Mouse (Mus musculus) gastrocnemius, postnatal 4 days (tissue): ENCODE data around the gene Atf1. TPM values are rescaled to one million over a fixed set of nuclear protein-coding genes. Genes with fewer than 3 reads are reported as not detected.

Source experiments
- DNase-seq, 2 experiments: peaks; one replicate each; pipeline ENCODE4 v3.0.0; 2021 to 2022; ENCODE audit warnings: low spot score in 2 of 2, mixed read lengths in 2 of 2
- long read RNA-seq, 2 experiments: library from polyadenylated mRNA; stranded (forward); transcript quantifications; one replicate each; pipeline ENCODE4 v2.0.0; 2021
- total RNA-seq, 2 experiments: library from RNA; stranded (reverse); gene quantifications; 2 replicates each; pipeline ENCODE4 v1.2.3; 2021

Atf1 gene
- 10 to 100 TPM; 66.1 to 68.7 TPM for total RNA-seq
- long read RNA-seq, experiment 1, transcript Atf1-201 (7 exons, 2,365 nt) = major isoform, 14 of 14 reads
- long read RNA-seq, experiment 1, partial matches to known transcripts = 0 of 14 reads
- long read RNA-seq, experiment 1, other reads (novel, unspliced or antisense) = 0 of 14 reads
- long read RNA-seq, experiment 2, transcript Atf1-201 (7 exons, 2,365 nt) = major isoform, 13 of 19 reads
- long read RNA-seq, experiment 2, partial matches to known transcripts = 1 of 19 reads
- long read RNA-seq, experiment 2, other reads (novel, unspliced or antisense) = 5 of 19 reads

DNA sequence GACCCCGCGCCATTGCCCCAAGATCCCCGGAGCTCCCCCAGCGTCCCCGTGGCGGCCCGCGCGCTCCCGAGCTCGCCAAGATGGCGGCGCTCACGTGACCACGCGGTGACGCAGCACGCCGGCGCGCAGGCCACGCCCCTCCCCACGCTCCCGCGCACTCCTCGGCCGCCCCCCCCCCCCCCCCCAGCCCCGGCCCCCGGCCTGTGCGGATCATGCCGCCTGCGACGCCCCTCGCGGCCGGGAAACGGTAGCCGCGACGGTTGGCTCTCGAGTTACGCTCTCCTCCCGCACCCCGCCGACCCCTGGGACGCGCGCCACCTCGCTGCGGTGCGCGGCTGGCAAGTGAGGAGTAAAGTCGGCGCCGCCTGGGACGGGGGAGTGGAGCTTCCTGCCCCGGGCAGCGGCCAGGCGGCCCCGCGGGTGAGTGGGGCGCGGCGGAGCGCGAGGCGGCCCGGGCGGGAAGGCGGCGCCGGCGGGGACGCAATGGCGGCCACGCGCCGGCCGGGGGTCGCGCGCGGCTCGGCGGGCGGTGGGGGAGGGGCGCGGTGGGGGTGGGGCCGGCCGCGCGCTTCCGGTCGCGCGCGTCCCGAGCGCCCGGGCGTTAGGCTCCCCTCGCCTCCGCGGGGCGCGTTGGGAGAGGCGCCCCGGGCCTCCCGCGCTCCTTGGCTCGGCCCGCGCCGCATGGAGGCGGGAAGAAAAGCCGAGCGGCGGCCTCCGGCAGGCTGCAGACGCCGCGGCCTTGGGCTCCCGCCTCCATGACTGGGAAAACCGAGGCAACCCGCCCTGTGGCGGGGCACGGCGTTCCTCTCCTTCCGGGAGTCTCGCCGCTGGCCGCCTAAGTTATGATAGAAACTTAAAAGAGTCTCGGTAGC lies at the start of gene Atf1:
Gene Atf1 (plus strand): TSS at position 157 of the 872 bp plus-strand sequence.
- peak; percentile 94 to 95 for DNase-seq

GRCm38 (mm10) chr15:100178487-100178886 lies 49.1 kb upstream of the Atf1 start:
- no peak for DNase-seq

DNA sequence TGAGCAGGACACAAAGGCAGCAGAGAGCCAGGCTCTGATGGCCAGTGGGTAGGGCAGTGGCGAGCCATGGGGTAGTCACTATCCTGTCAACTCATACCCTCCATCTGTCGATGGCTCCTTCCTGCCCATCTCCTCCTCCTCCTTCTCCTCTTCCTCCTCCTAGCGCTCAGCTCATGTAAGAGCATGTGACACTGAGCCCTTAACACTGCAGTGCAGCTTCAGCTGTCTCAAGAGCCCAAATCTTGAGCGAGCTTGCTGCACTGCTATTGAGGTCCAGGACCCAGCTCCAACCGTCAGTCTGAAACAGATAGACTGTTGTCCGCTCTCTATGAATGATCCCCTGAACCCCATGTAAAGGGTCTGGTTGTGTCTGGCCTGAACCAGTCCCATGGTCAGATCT lies 47.9 kb upstream of the Atf1 start:
- DNase-seq = no peak

- DNase-seq = no peak
Measured at GRCm38 (mm10) chr15:100180221-100180620, 47.4 kb upstream of the Atf1 start.

GRCm38 (mm10) chr15:100181841-100182240 lies 45.8 kb upstream of the Atf1 start:
- DNase-seq = no peak

GRCm38 (mm10) chr15:100182526-100183280 lies 44.9 kb upstream of the Atf1 start:
- no peak for DNase-seq

- DNase-seq = no peak
Measured at GRCm38 (mm10) chr15:100183510-100183909, 44.1 kb upstream of the Atf1 start.

DNA sequence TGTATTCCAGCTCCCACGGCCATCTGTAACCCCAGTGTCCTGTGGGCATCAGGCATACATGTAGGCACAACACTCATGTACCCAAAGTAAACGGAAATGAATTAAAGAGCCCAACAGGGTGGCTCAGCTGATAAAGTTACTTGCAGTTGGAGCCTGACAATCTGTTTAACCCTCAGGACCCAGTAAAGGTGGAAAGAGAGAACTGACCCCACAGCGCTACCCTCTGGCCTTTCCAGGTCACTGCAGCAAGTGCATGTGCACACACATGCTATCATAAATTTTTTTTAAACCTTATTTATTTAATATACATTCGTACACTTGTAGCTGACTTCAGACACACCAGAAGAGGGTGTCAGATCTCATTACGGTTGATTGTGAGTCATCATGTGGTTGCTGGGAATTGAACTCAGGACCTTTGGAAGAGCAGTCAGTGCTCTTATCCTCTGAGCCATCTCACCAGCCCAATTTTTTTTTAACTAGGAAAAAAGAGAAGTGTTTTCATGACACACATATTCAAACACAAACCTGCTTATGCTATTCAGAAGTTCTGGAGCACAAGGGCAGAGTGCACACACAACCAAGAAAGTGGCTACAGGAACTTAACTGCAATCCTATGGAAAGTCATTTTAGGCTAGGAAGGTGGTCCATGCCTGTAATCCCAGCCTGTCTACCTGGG lies 42.7 kb upstream of the Atf1 start:
- no peak for DNase-seq

DNA sequence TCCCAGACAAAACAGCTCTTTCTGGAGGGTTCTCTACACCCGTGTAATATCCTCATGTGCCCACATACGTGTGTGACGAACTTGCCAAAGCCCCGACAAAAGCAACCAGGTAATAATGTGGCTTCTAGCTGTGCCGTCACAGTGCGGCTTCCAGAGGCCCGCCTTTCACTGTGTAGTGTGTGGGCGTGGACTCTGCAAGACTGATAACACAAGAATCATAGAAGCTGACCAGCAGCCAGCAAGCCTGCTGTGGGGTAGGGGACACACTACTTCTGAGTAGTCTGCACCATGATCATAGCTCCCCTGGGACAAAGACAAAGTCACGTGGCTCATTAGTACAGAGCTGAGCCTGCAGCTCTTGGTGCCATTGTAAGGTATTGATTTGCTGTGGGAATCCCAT lies 41.4 kb upstream of the Atf1 start:
- no peak for DNase-seq

DNA sequence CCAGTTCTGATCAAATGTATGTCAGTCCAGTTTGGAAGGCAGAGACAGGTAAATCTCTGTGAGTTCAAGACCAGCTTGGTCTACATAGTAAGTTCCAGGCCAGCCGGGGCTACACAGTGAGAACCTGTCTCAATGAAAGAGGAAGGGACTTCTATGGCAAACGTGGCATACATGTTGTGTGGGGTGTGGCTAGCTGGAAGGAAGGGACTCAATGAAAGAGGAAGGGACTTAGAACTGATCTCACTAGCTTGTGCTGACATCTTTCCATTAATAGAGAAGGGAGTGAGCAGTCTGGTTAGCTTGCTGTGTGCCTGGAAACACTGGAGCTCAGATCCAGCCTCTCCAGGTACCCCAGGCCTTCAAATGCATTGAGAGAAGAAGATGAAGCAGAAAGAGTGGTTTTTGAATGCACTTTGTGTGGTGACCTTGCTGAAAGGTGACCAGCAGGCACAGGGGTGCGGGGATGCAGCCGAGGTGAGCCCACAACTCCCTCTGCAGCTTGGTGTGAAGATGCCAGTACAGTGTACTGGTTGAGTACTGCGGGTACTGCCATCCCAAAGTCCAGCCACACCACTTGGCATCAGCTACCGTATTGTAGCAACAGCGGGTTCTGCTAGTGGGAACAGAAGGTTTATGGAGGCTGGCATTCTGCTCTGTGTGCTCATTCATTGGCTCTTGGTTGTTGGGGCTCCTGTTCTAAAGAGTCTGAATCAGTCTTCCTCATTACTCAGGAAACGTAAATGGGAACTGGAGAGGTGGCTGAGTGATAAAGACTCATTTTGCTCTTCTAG lies 40.5 kb upstream of the Atf1 start:
- DNase-seq = no peak

DNA sequence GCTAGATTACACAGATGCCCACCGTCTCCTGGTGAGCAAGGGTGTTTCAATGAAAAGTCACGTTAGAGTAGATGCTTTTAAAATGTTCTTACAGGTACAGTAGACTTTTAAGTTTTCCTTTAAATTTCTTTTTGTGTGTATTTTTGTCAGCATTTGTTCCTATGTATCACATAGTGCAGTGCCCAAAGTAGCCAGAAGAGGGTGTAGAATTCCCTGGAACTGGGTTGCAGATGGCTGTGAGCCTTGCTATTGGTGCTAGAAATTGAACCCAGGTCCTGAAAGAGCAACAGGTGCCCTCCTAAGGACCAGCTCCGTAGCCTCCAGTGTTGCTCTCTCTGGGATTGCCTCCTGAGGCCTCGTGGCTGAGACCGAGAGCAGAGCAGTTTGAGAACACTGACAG lies 39.1 kb upstream of the Atf1 start:
- no peak for DNase-seq

GRCm38 (mm10) chr15:100188962-100189404 lies 38.6 kb upstream of the Atf1 start:
- DNase-seq = no peak

GRCm38 (mm10) chr15:100190083-100190482 lies 37.5 kb upstream of the Atf1 start:
- no peak for DNase-seq

GRCm38 (mm10) chr15:100198983-100199745 lies 28.5 kb upstream of the Atf1 start:
- DNase-seq = peak; percentile 31 to 33

DNA sequence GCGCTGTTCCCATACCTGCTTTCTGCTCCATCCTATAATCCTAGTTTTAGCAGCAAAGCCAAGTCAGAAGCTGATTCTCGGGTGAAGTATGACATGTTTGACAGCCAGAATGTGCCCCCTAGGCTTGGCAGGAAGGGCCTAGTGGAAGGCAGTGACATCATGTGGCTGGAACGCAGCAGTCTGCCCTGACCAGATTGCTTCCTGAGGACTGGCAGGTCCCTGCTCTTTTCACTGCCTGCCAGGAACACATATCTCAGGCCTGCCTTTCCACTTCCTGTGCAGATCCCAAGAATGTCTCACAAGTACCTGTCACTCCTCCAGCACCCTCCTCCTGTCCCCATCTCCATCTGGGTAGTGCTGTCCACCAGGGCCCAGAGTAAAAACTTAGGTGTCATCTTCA lies 27.8 kb upstream of the Atf1 start:
- DNase-seq = peak in 1 of 2 experiments; percentile 31

DNA sequence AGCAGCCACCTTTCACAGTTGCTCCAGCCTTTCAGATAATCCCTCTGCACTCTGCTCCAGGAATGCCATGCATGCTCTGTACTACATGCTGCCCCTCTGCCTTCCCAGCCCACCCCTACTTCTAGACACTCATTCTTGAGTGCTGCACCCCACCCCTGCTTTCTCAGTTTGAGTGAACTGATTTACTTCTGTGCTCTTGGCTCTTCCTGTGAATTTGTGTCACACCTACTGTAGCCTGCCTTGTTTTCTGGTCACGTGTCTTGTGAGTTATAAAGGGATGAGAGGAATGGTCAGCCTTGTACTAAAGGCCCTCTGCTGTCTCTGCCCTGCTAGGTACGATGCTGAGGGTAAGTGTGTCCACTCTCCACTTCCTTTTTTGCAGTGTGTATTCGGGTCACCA lies 25.8 kb upstream of the Atf1 start:
- no peak for DNase-seq

DNA sequence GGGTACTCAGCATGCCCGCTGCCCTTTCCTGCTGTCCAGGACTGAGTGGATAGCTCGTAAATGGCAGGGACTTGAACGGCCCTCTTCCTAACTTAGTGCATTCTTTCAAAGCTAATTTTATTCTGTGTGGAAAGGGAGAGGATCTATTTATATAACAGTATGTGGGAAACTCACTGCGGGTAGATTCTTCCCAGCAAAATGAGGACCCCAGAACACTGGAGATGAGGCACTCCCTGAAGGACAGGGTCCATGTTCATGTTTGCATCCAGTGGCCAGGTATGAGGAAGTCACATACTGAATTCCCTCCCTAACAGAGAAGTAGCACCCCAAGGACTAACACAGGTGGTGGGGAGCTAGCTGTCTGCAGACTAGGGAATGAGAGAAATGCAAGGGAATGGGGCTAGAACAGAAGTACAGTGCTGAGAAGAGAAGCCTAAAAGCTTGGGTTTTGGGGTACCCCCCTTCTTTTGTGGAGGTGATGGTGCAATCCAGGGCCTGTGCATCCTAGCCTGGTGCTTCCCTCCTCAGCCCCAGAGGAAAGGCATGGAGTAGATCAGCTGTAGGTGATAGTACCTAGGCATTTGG lies 25.1 kb upstream of the Atf1 start:
- no peak for DNase-seq

DNA sequence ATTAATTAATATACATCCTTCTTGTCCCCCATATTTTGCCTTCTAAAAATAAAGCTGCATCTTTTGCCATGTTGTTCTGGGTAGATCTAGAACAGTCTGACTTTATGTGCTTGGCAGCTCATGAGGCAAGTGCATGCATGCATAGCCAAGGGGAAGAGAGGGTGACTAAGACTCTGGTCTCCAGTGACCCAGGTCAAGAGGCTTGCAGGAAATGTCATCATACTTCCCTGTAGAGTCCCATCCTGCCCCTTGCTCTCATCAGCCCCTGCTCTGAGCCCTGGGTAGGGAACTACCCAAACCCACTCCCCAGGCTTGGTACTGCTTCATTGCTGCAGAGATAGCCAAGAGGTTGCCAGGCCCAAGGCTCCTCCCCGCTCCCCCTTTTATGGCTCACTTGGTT lies 23.0 kb upstream of the Atf1 start:
- DNase-seq = no peak

- no peak for DNase-seq
Measured at GRCm38 (mm10) chr15:100210013-100210412, 17.6 kb upstream of the Atf1 start.
